Mouse (Mus musculus) left cerebral cortex, postnatal 14 days (tissue): ENCODE measurements around the gene Rffl. TPM values are rescaled to one million over a fixed set of nuclear protein-coding genes. Genes with fewer than 3 reads are reported as not detected.

Source experiments
- DNase-seq, 2 experiments: peaks; one replicate each; pipeline ENCODE4 v3.0.0; 2021 to 2022; ENCODE audit warnings: low spot score in 2 of 2, mixed read lengths in 1 of 2
- intact Hi-C: fragments of 180-260 bp; cut with DNase I; formaldehyde crosslinking; loops from one replicate; pipeline ENCODE4 v1.15.1; 2025
- long read RNA-seq, 2 experiments: library from polyadenylated mRNA; stranded (forward); transcript quantifications; one replicate each; pipeline ENCODE4 v2.0.0; 2021
- total RNA-seq, 2 experiments: library from RNA; stranded (reverse); gene quantifications; 2 replicates each; pipeline ENCODE4 v1.2.3; 2021

Rffl gene
- total RNA-seq, result 1 to 10 TPM; 5.1 to 6.4 TPM
- long read RNA-seq, experiment 1, partial matches to known transcripts, result 0 of 17 reads
- long read RNA-seq, experiment 1, other reads (novel, unspliced or antisense), result 14 of 17 reads
- long read RNA-seq, experiment 2, partial matches to known transcripts, result 0 of 12 reads
- long read RNA-seq, experiment 2, other reads (novel, unspliced or antisense), result 8 of 12 reads

DNA sequence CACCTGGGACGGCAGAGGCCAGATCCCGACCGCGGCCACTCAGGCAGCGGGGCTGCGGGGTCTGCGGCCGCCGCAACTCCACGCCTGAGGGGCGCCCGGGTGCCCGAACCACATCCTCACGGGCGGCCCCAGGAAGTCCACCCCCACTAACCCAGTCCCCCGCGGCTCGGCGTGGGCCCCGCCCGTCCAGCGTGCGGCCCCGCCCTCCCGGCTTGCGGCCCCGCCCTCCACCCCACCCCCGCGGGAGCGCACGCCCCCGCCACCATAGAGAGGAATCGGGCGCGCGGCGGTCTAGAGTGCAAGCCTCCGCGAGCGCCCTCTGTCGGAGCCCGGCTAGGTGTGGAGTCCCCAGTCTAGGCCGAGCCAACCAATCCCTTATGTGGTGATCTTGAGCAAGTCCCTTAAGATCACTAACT is at the start of gene Rffl:
Gene Rffl, minus strand, starts transcription at position 180 of the 416 bp plus-strand sequence.
- intact Hi-C loops, result no loop called here
- DNase-seq, result peak; percentile 93 to 96

DNA sequence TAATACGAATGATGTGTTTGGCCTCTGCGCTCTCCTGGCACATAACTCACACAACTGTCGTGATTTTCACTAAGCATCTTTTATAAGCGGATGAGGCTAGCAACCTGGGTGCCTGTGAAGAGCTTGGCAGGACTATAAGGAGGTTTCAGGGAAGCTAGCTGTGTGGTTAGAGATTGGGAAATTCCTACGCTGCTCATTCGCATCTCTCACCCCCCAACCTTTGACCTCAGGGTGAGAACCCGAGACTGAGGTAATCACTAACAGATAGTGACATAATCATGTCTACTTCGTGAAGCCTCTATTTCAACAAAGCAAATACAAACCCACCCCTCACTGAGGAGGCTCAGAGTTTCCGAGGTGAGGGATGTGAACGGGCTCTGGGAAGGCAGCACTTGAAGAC is 49.8 kb upstream of the Rffl start:
- no peak for DNase-seq
- intact Hi-C loops, result no loop called here

DNA sequence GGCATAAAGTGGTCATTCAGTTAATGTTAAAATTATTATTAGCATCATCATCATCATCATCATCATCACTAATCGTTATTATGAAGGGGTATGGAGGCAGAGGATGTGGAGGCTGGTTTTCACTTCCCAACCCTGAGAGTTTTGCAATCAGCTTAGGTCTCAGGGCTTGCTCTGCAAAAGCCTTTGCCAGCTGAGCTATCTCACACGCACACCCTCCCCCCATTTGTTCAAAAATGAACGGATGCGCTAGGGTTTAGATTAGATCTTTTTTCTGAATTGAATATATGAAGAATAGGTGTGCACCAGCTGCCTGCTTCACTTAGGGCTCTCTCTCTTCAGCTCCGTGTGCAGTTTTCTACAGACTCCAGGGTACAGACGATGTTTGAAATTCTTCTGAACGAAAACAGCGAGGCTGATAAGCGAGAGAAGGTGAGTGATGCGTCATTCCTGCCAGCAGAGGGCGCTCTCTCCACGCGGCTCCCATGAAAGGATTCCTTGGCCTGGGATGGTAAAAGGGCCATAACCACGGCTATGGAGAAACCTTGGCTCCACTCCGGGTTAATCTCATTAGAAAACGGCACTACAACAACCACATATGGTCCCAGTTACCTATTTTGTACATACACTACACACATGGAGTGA is 43.8 kb upstream of the Rffl start:
- DNase-seq, result peak; percentile 62 to 84
- intact Hi-C loops, result loop anchor here (2.0 to 5.0 kb wide), 2 partner anchors 274 to 347 kb away; no protein-coding TSS in a partner anchor

DNA sequence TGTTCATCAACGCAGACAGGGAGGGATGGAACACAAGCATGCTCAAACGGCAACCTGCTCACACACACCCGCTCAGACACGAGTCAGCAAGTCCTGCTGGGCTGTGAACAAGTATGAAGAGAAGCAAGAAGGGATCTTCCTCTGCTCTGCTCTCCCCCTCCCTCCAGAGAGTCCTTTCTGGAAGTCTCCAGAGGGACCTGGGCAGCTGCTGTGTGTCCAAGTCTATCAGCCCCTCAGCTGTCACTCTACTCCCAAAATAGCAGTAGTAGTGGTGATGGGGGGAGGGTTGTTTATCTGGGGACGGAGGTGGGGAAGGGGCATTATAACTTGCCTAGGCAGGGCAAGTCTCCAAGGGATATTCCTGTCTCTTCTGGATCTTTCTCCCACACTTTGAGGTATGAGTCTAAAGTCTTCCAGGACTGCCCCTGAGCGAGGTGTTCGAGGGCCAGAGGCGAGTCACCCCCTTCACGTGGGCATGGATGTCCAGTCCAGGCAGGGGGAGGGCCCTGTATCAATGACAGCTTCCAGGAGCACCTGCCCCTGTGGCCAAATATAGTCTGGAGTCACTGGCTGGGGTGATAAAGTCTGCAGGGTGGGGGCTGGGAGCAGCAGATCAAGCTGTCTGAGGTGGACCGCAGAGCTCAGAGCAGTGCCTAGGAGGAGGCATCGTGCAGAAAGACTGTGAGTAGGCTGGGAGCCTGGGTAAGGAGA is 39.8 kb upstream of the Rffl start:
- DNase-seq, result no peak
- intact Hi-C loops, result no loop called here

DNA sequence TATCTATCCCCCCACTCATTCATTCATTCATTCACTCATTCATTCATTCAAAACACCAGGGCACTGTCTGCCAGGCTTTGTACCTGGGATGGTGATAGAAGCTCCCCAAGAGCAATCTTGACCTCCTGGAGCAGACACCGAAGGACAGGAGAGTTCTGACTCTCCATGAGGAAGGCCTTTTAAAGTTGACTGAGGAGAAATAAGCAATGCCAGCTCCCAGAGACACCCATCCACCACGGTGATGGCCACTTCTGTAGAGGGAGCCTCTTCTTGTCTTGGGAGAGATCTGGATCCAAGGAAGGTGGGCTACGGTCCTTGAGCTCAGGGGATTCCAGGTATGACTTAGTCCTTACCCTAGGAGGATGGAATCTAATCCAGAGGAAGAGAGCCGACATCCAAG is 39.2 kb upstream of the Rffl start, which contains the start of gene Unc45b:
Gene Unc45b, plus strand, starts transcription at position 301 of the 400 bp plus-strand sequence.
- intact Hi-C loops, result no loop called here
- no peak for DNase-seq

DNA sequence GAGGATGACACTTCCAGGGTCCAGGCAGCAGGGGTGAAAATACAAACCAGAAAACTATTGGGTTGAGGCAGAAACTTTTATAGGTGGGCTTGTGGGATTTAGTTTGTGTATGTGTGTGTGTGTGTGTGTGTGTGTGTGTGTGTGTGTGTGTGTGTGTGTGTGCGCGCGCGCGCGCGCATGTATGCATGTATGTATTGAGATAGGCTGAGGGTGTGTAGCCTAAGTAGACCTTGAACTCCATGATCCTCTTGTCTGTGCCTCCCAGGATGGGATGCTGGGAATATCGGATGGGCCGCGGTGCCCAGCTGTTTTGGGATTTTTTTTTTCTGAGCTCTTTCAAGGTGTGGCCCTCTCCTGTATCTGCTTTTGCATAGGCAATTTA is 37.6 kb upstream of the Rffl start:
- DNase-seq, result no peak
- intact Hi-C loops, result no loop called here

DNA sequence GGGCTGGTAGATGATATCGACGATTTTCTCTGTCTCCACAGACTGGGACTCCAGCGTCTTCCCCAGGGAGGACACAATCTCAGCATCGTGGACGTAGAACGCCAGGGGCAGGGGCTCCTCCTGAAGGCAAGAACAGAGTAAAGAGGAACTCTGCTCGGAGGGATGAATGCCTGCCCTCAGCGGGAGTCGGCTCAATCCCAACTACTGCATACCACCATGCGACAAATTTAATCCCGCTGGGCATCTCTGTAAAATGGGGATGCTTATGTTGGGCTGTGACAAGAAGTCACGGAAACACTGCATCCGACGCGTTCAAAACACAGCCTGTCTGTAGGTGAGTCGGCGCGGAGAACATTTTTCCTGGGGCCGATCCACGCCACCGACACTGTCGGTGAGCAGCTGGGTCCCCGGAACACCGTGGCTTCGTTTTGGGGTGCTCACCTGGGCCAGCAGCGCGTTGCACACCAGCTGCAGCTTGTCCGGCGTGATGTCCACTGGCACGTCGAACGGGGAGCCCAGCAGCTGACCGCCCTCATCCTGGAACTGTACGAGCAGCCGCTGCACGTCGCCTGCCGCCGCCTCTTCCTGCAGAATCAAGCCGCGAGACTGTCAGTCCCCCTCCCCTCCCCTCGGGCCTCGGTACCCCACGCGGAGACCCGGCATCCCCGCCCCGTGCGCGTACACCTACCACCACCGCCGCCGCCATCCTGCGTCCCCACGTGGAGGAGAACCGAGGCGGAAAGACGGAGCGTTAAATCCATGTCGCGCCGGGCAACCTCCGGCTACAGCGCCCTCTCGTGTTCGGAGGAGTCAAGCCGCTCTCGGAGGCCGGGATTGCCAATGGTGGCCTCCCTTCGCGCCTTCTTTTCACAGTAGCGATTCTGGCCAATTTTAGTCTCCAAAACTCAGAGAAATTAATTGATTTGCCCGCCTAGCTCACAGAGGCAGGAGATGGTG is 36.9 kb upstream of the Rffl start, which contains the start of gene Nle1:
Gene Nle1, minus strand, starts transcription at position 761 of the 957 bp plus-strand sequence.
- intact Hi-C loops, result no loop called here
- peak; percentile 92 to 95 for DNase-seq

DNA sequence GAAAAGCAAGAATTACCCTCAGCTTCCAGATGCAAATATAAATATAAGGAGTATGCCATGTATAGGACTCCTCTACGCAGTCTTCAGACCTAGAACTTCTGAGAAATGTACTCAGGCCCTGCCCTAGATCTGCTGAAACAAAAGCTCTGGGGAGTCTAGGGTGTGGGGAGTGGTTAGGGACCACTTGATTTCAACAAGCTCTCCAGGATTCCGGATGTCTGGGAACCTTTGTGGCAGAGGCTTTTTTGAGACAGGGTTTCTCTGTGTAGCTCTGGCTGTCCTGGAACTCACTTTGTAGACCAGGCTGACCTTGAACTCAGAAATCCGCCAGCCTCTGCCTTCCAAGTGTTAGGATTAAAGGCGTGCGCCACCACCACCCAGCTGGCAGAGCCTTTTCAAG is 34.8 kb upstream of the Rffl start:
- no peak for DNase-seq
- intact Hi-C loops, result no loop called here

DNA sequence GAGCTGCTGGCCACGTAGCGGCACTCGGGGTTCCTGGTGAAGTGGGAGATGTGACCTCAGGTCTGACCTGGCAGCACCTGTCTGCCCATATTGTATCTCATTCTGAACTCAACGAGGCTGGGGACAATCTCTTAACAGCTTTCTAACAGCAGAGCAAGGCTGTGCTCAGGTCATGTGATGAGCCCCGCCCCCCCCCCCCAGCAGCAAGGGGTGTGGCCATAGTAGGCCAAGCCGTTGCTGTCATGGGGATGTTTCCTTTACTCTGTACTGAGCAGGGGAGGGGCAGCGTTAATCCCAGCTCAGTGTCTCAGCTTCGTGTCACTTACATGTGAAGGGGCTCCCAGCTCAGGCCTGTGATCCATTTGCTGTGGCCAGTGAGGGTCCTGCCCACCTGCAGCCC is 33.9 kb upstream of the Rffl start:
- intact Hi-C loops, result no loop called here

DNA sequence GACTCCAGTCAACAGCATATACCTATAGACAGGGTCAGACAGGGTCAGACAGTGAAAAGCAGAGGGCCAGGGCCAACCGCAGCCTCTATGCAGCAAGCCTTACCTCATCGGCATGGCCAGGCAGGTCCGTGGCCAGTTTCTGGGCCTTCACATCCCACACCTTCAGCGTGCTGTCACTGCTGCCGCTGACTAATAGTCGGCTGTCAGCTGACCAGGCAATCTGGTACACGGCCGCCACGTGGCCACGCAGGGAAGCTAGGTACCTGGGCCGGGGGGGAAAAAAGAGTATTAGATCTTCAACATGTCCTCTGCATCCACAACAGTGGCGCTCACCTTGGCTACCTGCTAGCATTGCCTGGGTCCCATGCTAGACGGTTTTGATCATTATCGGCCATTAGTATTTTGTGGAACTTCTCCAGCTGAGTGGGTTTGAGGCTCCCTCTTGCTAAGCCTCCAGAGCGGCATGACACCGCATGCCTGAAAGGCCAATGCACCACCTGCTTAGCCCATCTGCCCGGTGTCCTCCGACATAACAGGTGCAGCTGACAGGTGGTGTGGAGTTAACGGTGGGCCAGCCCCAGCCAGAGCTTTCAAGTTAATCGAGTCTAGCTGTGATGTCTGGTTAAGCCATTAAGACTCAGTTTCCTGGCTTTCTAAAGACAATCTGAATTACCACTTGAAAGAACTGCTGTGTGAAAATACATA is 30.7 kb upstream of the Rffl start:
- no peak for DNase-seq
- intact Hi-C loops, result no loop called here

More for the DNA sequence above, 33.9 kb upstream of the Rffl start:
- DNase-seq, result no peak

DNA sequence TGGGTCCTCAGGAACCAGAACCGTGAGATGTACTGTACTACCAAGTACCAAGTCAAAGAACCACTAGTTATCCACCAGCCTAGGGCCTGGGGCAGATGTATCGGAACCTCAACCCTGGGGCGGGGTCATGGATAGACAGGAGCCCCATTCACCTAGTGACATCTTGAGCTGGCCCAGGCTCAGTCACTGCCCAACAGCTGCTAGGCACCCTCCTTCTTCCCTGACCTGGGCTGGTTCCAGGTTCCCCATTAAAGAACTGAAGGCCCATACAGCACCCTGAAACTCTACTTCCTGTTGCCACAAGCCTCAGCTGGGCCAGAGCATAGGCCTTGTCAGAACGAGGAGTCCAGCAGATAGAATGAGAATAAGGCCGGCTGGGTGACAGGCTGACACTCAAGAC is 28.7 kb upstream of the Rffl start:
- DNase-seq, result no peak
- intact Hi-C loops, result no loop called here

DNA sequence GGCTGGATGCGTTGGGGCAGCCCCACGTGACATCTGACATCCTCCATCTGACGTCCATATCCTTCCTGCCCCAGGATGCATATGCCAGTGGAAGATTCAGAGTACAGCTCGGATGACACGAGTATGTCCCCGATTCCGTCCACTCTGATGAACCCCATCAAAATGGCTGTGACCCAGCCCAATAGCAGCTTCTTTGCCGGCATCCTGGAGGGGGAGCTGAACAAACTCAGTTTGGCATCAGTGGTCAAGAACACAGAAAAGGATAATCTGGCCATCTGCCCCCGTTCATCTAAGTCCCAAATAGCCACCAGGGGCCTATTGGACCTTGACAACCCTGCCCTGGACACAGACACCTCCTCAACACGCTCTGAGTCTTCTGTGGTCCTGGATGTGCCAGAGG is 26.5 kb upstream of the Rffl start:
- DNase-seq, result no peak
- intact Hi-C loops, result no loop called here

DNA sequence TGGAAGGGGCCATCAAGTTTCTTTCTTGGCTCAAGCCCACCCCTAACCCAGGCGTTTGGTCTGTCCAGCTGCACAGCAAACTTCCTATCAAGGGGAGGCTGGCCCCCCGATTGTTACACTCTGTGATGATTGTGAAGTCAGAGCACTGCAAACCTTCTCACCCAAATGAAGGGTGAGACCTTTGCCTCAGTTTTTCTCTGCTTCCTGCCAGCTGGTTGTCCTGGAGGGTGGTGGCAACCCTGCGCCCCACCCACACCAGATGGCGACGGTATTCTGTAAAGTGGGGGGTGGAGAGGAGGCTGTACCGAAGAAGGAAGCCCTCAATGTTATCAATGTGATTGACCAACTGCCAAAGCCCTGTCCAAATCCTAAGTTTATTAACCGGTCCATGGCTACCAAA is 20.9 kb upstream of the Rffl start, which contains the start of gene Fndc8:
Gene Fndc8, plus strand, starts transcription at position 189 of the 400 bp plus-strand sequence.
- intact Hi-C loops, result loop anchor here (5.0 kb wide), 3 partner anchors 280 to 910 kb away; no protein-coding TSS in a partner anchor
- DNase-seq, result no peak

DNA sequence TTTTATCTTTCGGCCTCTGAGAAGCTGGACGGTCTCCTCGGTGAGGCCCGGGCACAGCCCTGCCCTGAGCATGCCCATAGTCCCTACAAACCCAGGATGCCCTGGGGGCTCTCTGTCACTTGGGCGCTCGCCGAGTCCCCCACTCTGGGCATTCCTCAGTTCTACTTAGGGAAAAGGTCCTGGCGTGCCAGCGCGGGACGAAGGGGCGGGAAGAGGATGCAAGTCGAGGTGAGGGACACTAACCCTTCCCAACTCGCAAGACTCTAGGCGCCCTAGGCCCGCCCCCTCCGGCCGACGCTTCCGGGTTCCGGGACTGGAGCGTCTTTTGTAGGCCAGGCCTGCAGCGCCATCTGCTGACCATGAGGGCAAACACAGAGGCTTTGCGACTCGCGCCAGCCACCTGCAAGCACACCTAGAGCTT is 19.3 kb upstream of the Rffl start, which contains the start of gene Rad51d:
Gene Rad51d, minus strand, starts transcription at position 273 of the 421 bp plus-strand sequence.
- intact Hi-C loops, result loop anchor here (5.0 kb wide), 3 partner anchors 278 to 908 kb away; no protein-coding TSS in a partner anchor
- DNase-seq, result peak; percentile 90 to 94

DNA sequence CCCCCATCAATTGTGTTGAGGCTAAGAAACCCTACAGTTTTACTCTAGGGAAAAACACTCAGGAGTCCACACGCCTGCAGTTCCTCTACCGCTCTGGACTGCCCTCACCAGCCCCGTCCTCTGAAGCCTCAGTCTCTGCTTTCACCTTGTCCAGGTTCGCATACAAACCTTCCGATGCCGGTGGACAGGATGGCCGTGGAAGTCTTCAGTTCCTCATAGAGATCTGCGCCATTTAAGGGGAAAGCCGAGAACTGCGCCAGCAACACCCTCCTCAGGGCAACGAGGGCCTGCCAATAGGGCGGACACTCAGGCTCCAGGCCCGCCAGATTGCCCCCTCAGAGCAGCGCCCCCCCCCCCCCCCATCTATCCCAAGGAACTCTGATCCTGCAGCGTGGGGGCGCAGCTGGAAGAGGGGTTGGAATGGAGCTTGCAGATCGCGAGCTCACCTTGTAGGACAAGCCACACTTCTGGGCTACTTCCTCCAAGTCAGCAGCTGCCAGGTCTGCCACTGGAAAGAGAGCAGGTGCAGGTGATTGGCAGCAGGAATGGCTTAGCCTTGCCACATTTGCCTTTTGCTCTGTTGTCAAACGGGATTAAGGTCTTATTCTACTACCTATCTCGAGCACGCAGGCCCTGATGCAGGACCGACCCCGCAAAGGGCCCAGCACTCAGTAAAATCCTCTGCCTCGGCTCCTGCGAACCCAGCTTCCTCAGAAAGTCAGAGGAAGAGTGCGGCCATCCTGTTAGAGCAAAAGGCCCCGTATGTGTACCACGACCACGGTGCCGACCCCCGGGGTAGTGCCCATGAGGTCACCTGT is 18.7 kb upstream of the Rffl start:
- DNase-seq, result no peak
- intact Hi-C loops, result loop anchor here (1.0 to 10.0 kb wide), 6 partner anchors 132 to 907 kb away; partner anchors contain the start of gene Tmem132e

DNA sequence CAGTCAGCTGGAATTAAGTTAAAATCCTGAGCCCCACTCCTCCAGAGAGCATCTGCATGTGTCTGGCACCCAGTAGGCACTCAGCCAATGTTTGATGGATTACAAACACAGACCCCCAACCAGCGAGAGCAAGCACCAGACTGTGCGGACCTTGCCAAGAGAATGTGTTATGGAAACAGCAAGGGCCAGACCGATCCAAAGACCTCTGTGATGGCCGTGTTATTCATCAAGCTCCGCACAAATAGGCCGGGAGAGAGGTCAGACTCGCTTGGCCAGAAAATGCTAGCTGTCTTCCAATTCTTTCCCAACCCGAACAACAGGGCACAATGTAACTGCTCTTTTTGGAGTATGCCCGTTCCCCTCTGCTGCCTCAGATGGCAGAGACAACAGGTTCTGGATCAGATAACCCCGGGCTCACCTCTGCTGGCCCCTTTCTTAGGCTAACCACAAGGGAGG is 17.5 kb upstream of the Rffl start:
- DNase-seq, result peak in 1 of 2 experiments; percentile 34
- intact Hi-C loops, result loop anchor here (5.0 to 10.0 kb wide), 2 partner anchors 131 to 504 kb away; partner anchors contain the start of gene Tmem132e

DNA sequence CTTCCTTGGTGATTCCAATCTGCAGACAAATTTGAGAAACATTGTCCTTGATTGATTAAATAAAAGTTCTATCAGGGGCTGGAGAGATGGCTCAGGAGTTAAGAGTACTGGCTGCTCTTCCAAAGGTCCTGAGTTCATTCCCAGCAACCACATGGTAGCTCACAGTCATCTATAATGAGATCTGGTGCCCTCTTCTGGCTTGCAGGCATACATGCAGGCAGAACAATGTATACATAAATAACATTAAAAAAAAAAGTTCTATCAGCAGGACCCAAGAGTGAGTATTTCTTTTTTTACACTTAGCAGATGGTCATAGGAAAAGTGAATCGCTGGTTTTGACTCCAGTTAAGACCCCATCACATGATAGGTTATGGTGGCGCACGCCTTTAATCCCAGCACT is 15.5 kb upstream of the Rffl start:
- intact Hi-C loops, result loop anchor here (5.0 to 10.0 kb wide), 2 partner anchors 129 to 502 kb away; partner anchors contain the start of gene Tmem132e
- no peak for DNase-seq
